Mouse (Mus musculus) brain, embryonic 14.5 days (tissue): ENCODE measurements around the gene Sptlc3.

Source experiments
- CTCF ChIP-seq: fragments of 200-500 bp; IDR thresholded peaks from 2 replicates; pipeline ENCODE4 v1.5.1; 2012; ENCODE audit warnings: inconsistent platforms, mild to moderate bottlenecking, moderate library complexity, borderline replicate concordance; ENCODE audit not compliant: insufficient read depth, insufficient read length; ENCODE audit errors: extremely low read depth
- POLR2A ChIP-seq: fragments of 200-500 bp; IDR thresholded peaks from 2 replicates; pipeline ENCODE4 v1.6.1; 2012; ENCODE audit warnings: mild to moderate bottlenecking, inconsistent platforms, borderline replicate concordance; ENCODE audit not compliant: poor library complexity, insufficient read depth, insufficient read length, severe bottlenecking; ENCODE audit errors: extremely low read depth

DNA sequence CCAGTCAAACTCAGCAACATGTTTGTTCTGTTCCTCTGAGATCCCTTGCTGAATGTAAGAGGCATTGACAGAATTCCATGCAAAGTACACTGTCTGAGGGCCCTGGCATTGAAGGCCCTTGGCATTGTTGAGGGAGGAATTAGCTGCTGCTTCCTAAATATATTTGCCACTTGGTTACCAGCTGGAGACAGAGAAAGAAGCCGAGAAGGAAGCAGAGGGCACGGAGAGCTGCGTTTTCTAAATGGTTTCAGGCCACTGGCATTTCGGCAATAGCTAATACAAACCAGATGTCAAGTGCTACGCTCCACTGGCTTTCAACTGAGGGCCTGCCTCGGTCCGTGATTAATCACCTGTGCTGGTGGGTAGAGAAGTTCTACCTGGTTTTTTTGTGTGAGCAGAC, 115.1 kb downstream of the Sptlc3 start:
- TF ChIP-seq POLR2A (no peak), CTCF (no peak)
